Mouse (Mus musculus): ENCODE results near the gene Snx8.
"Not testable (repeated sequence)": the region's sequence is repeated elsewhere in the genome, so short reads cannot be mapped to it uniquely, and the experiment has no call there.

Gene Snx8

DNA sequence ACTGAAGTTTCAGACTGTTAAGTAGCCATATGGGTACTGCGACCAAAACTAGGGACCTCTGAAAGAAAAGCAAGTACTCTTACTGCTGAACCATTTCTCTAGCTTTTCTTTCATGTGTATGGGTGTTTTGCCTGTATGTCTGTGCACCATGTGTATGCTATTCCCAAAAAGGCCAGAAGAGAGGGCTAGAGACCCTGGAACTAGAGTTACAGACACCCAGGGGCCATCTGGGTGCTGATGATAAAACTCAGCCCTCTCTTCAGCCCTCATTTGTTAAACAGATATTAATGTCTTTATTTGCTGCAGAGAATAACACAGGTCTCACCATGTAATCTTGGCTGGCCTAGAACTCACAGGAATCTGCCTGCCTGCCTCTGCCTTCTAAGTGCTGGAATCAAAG lies 4.6 kb downstream of the Snx8 start:
- no peak for DNase-seq (ENCODE audit: low spot score in 2 of 2)

DNA sequence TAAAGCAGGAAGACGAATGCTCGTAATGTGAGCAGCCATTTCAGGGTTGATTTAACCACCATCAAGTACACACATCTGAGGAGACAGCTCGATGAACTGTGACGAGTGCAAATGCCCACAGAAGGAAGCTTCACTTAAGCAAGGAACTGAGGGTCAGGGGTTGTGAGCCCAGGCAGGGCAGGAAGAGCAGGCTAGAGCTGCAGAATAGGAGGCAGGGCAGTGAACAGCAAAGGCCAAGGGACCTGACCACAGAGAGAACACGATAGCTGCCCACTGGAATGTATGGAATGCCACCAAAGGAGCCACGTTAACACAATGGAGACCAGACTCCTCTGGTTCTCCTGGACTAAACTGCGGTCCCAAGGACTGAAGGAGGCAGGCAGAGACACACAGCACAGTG lies 5.5 kb downstream of the Snx8 start:
- DNase-seq (ENCODE audit: low spot score in 2 of 2) = no peak

DNA sequence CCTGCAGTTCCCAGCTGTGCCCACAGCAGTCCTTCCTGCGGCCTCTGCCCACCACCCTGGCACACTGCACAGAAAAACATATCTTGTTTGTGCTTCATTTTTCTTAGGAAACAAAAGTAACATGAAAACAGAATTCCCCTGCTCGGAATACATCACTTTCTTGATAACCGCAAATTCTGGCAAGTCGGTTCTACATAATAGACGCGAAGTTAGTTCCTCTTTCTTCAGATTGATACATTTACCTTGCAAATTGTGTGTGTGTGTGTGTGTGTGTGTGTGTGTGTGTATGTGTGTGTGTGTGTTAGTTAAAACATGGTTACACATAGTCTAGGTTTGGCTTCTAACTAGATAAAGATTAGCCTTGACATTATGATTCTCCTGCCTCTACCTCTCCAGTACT lies 6.4 kb downstream of the Snx8 start:
- DNase-seq (ENCODE audit: low spot score in 2 of 2) = peak in 1 of 2 experiments; percentile 59

DNA sequence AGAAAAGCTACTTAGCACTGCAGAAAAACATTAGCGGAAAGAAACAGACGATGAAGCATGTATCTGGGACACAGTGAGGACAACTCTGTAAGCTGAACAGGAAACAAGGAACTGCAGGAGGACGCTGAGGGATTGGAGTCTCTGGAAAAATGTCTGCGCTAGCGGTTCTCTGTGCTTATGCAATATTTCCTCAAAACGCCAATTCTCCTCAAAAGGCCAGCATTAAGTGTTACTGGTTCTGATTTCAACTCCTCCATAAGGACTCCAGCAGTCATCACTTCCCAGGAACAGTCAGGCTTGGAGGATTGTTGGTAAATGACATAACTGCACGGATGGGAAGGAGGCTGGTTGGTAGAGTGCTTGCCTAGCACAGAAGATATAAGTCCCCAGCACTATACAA lies 7.9 kb downstream of the Snx8 start:
- DNase-seq (ENCODE audit: low spot score in 2 of 2) = no peak

DNA sequence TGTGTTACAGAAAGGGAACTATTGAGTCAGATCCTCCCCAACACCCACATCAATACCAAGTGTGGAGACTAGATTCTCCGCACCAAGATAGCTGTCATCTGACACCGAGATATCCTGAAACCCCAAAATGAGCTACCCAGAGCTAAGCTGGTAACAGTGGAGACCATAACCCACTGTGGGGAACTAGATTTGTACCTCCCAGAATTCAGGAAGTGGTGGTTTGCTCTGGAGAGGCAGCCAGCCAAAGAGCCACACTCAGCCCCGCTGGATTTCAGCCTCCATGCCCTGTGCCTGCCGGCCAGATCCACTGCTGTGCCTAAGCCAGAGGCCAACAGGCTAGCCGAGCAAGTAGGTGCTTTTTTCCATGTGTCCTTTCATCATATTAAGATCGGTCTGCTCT lies 9.8 kb downstream of the Snx8 start:
- no peak for DNase-seq (ENCODE audit: low spot score in 2 of 2)

DNA sequence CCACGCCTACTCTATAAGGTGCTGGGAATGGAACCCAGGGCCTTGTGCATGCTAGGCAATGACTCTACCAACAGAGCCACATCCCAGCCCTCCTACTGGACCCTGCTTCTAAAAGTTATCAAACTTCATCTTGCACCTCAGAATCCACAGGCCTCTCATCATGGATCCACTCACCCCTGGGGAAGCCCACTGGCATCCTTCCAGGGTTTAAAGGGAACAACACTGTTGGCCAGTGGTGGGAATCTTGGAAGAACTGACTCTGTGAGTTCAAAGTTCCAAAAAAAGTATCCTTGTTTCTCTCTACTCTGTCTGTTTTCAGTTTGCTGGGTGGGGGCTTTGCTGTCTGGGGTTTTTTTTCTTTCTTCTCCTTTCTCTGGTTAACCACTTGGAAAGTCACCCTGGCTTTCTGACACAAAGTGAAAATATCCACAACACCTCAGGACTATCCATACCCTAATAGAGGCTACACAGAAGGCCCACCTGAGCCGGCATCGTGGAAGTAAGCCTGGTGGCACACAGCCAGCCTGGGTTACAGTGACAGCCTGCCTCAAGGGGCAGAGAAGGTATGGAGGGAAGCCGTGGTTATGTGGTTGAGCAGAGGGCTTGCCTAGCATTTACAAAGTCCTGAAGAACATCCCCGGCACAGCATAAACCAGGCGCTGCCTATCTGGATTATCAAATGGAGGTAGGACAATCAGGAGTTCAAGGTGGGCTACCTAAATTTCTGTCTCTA lies 10.8 kb downstream of the Snx8 start:
- no peak for DNase-seq (ENCODE audit: low spot score in 2 of 2)

DNA sequence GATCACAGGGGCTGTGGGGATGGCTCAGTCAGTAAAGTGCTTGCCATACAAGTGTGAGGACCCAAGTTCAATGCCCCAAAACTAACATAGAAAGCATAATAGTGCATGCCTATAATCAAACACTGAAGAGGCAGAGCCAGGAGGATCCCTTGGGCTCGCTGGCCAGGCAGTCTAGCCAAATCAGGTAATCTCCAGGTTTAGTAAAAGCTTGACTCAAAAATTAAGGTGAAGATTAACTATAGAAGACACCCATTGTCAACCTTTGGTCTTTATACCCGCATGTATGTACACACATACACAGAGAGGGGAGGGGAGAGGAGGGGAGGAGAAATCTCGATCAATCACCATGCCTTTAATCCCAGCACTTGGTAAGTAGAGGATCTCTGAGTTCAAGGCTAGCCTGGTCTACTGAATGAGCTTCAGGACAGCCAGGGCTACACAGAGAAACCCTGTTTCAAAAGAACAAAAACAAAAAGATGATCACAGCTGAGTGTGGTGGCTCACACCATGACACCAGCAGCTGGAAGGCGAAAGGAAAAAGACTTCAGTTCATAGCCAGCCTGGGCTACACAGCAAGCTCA lies 13.7 kb downstream of the Snx8 start:
- no peak for DNase-seq (ENCODE audit: low spot score in 2 of 2)

DNA sequence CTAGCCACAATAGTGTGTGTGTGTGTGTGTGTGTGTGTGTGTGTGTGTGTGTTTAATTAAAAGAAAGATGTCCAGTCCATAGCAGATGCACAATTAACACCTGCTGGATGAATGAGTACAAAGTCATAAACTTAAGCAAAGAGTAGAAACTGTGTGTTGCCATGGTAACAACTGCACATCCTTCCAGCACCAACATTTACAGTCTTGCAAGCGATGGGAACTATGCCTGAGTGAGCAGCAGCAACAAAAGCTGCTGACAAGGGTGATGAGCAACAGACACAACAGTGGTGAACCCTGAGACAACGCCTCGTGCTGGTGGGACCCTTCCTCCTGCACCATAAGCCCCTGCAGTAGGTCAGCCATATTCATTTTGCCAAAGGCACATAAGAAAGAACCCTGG lies 14.8 kb downstream of the Snx8 start:
- peak in 1 of 2 experiments; percentile 76 for DNase-seq (ENCODE audit: low spot score in 2 of 2)

DNA sequence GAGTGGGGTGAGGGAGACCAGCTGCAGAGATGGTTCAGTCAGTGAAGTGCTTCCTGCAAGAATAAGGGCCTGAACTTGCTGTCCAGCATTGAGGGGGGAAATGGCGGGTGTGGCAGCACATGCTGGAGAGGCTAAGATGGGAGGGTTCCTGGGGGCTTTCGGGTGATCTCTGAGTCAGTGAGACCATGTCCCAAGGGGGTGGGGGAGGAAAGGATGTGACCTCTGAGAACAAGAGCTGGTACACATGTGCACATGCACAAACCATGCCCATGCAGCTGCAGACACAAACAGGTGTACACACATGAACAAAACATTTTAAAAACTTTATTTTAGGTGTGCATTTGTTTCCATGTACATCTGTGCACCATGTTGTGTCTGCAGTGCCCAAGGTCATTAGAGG lies 15.4 kb downstream of the Snx8 start:
- peak in 1 of 2 experiments; percentile 38 for DNase-seq (ENCODE audit: low spot score in 2 of 2)

DNA sequence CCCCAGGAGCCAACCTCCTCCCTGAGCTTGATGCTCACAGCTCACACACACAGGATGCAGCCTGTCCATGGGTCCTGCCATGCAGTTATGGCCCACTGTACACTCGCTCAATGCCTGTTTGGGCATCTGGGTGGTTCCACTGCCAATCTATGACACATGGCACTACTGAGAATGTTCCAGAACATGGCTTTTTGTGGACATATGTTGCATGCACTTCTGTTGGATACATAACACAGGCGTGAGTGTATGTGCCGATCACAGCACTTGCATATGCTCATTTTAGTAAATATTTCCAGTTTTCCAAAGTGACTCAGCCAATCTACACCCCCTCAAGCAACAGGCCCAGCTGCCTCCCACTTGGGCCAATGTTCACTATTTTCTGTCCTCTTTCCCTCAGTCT lies 17.4 kb downstream of the Snx8 start:
- no peak for DNase-seq (ENCODE audit: low spot score in 2 of 2)

DNA sequence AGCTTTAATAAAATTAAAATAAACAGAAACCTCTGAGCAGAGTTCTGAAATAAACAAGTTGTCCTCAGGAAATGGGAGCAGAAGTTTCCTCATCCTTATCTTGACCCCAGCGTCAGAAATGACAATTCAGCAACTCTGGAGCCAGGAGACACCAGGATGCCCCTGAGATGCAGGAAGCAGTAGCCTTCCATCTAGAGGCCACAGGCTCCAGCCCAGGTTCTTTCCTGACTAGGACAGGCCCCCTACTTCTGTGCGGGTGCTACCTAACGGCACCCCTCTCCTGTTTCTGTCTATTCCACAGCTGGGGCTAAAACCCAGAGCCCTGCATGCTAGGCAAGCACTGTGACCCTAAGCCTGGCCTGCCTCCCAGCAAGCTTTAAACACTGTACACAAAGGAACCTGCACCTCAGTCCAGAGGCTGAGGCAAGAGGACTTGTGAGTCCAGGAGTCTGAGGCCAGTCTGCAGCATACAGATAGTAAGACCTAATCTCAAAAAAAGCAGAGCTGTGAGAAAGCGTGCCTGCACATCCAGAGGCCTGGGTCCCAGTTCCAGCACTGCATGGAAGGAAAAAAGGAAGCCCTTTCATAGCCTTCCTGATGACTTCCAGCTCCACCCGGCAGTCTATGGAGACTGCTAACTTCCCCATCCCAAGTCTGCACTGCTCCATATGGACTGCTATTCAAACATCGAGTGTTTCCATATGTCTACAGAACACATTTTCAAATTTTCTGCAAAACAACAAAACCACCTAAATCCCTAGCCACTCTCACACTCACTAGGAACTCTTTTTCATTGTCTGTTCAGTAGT lies 18.4 kb downstream of the Snx8 start:
- no peak for DNase-seq (ENCODE audit: low spot score in 2 of 2)

DNA sequence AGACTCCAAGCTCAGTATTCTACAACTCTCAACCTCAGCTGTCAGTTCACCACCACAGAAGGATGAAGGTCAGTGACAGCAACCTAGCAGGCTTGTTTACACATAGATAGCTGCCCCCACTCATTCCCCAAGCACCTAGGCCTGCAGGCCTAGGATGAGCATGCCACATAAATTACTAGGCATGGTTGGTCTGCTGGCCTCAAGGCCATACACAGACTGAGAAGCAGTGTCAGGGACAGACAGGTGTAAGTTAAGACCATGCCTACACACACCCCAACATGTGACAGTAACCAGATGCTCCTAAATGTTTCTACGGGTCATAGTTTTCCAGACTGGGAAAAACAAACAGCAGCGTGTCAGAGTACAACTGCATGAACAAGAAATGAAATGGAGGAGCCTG lies 19.6 kb downstream of the Snx8 start:
- no peak for DNase-seq (ENCODE audit: low spot score in 2 of 2)

DNA sequence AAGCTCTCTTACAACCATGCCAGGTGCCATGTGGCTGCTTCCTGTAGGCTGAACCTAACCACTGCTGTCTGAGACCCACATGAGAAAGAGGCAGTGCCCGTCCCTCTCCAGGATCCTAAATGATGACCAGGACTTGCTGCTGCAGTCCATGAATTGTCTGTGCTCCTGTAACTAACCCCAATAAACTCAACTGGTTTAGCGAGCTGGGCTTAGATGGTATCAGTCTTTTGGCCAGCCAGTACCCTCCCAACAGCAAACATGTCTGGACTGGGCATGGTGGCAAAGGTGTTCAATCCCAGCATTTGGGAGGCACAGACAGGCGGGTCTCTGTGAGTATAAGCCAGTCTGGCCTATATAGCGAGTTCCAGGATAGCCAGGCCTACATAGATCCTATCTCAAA lies 20.1 kb downstream of the Snx8 start:
- DNase-seq (ENCODE audit: low spot score in 2 of 2) = no peak

DNA sequence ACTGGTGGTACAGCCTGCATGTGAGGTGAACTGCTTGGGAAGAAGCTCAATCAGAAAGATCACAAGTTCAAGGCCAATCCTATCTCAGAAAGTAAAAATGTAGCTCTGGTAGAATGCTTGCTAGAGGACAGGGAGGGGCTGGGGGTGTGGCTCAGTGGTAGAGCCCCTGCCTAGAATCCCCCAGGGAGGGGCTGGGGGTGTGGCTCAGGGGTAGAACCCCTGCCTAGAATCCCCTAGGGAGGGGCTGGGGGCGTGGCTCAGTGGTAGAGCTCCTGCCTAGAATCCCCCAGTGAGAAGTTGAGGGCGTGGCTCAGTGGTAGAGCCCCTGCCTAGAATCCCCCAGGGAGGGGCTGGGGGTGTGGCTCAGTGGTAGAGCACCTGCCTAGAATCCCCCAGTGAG lies 20.9 kb downstream of the Snx8 start:
- not testable (repeated sequence) for DNase-seq (ENCODE audit: low spot score in 2 of 2)

DNA sequence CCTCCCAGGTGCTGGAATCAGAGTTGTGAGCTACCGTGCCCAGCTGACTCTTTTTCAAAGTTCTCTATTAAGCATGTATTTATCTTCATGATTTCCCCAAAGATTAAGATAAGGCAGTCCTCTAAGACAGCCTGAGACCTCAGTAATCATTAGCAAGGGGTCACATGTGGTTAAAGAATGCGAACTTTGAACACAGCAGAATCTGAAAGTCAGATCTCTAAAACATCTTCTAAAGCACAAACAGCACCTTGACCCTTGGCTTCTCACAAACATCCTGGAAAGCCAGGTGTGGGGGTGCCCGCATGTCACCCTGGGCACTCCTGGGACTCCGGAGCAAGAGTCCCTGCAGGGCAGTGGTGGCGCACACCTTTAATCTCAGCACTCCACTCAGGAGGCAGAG lies 24.6 kb downstream of the Snx8 start:
- DNase-seq (ENCODE audit: low spot score in 2 of 2) = no peak

DNA sequence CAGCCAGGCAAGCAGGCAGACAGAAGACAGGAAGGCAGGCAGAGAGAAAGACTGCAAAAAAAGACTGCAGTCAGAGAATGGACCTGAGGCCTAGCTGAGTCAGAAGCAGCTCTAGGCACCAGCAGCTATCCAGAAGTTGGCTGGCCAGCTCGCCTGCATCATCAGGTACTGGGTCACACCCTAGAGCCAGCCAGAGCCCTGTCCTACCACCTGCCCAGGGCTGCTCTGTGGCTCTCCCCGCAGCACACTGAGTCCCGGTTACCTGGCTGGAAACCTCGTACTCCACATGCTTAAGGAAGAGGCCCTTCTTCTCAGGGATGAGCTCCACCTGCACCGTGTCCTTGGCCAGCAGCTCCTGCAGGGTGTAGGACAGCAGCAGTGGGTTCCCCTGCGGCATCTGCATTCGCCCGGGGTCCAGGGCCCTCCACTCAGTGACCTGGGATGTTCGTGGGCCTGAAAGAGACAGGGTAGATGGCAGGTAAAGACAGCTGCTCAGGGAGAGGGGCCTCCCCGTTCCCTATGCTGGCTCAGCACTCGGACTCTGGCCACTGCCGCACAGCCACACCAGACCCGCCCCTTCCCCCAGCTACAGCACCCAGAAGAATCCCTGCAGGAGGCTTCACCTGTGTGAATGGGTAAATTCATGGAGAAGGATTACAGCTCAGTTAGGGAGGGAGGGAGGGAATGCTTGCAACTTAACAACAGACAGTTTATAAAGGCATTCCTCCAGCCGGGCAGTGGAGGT lies 29.0 kb downstream of the Snx8 start:
- no peak for DNase-seq (ENCODE audit: low spot score in 2 of 2)

DNA sequence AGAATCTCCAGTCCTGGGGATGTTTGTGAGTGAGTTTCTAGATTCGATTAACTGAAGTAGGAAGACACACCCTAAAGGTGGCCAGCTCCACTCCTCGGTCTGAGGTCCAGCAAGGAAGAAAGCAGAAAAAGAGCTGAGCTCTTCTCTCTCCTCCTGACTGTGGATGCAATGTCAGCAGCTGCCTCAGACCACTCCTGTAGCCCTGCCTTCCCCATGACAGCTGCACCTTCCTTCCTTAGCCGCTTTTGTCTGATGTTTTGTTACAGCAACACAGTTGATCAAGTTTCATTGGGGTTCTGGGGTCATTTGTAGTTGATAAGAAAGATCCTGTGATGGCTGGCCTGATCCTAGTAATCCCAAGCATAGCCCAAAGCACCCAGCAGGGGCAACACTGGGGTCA lies 31.6 kb downstream of the Snx8 start:
- DNase-seq (ENCODE audit: low spot score in 2 of 2) = no peak

DNA sequence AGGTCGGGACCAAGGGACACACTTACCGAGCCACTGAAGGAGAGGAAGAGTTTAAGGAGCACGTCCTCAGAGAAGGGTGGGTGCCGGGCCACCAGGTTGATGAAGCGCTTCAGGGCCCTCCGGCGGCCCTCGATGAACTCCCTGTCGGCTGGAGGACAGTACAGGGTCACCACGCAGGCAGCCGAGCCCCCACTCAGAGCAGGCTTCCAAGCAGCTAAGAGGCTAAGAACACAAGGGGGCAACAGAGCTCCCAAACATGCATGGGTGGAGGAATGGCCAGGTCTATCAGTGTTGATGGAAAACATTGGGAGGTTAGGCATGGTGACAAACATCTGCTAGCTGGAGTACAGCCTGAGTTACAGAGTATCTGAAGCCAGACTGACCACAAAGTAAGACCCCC lies 33.1 kb downstream of the Snx8 start:
- DNase-seq (ENCODE audit: low spot score in 2 of 2) = no peak

DNA sequence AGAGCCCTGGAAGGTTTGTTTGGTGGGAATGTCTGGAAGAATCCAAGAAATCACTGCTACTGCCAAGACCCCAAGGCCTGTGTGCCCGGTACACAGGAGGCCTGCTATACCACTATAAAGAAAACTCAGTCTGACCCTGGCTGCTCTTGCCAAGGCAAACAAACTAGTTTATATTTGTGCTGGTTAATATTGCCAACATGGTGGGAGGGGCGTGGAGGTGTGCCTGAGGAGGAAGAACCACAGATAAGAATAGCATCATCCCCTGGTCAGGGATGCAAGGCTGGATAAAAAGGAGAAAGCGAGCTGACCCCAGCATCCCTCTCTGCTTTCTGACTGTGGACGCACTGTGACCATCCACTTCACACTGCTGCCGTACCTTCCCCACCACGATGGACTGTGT lies 36.7 kb downstream of the Snx8 start:
- DNase-seq (ENCODE audit: low spot score in 2 of 2) = no peak

DNA sequence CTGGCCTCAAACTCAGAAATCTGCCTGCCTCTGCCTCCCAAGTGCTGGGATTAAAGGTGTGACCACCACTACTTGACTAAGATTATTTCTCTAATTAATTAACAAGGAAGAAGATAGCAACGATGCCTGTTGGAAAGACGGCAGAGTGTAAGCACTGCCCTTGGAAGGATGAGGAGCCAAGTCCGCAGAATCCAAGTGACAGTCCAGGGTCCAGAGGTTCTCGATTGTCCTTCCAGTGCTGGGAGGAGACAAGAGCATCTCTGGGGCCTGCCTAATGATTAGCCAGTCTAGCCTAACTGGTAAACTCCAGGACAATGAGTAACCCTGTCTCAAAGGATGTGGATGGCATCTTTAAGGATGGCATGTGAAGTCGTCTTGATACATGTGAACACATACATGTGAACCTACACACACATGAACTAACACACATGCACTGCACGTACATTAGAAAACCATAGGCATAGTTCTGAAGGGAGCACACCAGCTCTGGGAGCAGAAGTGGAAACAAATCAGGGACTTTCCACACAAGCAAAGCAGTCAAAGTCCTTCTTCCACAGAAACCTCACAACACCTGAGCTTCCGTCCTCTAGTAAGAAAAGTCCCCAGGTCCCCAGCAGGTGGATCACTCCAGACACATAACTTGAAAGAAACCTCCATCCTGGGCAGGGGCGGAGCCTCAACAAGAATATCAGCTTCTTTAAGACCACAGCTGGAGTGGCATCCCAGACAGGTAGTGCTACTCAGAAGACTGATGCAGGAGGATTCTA lies 38.1 kb downstream of the Snx8 start:
- no peak for DNase-seq (ENCODE audit: low spot score in 2 of 2)

DNA sequence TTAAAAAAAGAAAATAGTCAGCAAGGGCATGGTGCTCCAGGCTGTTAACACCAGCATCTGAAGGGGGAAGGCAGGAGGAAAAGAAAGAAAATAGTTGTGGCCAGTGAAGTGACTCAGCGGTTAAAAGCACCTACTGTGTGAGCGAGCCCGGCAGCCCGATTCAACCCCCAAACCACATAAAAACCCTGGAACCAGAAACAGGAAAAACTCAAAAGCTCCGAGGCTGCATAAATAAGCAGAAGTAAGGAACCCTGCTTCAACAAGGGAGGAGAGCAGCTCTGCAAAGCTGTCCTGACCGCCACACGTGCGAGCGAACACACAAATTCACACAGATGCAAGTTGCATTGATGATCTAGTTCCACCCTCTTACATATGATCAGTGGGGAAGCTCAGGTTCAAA lies 39.2 kb downstream of the Snx8 start:
- DNase-seq (ENCODE audit: low spot score in 2 of 2) = no peak

DNA sequence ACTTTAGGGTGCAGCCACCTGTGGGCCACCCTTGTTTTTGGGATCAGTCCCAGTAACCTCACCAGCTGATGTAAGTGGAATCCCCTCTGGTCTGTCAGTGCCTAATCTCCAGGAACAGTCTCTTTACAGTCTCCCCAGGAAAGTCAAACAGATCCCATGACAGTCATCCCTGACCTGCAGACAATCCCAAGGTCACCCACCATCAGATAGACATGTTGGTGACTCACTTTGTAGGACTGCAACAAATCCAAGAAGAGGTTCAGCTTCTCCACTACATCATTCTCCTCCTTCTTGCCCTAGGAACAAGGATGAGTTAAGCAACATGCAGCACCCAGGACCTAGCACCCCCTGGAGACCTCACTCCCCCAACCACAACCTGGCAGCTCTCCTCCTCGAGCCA lies 43.0 kb downstream of the Snx8 start:
- DNase-seq (ENCODE audit: low spot score in 2 of 2) = no peak

Measured in natural killer cell, adult 2 months (primary cell).